Mouse (Mus musculus): ENCODE results near the gene Camsap3.

The Camsap3 gene

GRCm38 (mm10) chr8:3603439-3603838 lies 16.3 kb downstream of the Camsap3 start:
- DNase-seq, result no peak

DNA sequence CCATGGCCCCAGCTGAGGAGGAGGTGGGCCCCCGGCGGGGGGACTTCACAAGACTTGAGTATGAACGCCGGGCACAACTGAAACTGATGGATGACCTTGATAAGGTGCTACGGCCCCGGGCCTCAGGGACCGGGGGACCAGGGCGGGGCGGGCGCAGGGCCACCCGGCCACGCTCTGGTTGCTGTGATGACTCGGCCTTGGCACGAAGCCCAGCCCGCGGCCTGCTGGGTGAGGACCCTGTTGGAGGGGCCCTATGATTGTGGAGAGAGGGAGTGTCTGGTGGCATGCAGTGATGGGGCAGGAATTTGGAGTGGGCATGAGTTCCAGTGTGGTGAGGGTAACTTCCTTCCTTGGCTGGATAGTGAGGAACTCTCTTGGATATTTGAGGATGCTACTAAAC lies 19.5 kb downstream of the Camsap3 start:
- no peak for DNase-seq

DNA sequence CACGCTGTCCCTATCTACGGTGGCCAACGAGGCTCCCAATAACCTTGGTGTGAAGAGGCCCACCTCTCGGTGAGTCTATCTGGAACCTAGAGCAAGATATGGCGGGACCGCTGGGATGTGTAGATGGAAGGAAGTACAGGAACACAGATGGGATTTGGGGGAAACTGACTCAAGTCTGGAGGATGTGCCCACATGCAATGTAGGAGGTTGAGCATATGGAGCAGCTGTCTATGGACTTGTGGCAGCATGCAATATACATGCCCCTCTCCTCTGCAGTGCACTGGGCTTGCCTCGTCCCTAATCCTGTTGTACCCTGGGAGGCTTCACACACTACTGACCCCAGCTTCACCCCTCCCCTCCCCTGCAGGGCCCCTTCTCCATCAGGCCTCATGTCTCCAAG lies 20.7 kb downstream of the Camsap3 start:
- DNase-seq, result no peak

DNA sequence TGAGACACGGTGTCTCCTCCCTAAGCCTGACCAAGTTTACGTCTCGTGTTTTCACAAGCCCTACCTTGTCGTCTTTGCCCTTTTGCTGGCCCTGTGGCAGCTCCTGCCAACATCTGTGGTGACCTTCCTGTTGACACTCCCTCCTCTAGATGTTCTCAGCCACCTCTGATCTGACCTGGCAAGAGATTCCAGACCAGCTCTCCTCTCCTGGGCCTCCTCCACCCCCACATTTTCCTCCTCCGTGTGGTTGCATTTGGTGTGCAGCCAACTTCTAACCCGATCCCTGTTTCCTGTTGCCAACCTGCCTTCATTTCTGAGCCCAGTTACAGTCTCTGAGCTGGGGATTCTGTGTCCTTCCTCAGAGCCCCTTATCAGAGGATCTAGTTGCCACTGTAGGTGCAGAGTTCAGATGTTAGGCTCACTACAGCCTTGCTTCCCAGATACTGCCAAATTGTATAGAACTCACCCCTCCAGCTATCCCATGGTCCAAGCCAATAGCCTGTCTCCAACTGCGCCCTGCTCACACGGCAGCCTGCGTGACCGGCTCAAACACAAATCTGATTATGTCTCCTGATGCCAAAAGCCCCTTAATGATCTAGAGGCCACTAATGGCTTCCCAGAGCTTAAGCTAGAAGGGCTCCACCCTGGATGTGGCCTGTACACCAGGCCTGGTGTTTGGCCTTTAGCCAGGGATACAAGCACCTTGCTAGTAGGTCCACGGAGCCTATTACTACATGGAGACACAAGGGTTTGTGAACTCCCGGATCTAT lies 22.1 kb downstream of the Camsap3 start:
- no peak for DNase-seq

- DNase-seq, result no peak
Observed at GRCm38 (mm10) chr8:3609816-3610150, 22.7 kb downstream of the Camsap3 start.

- peak; percentile 98 for DNase-seq
Observed at GRCm38 (mm10) chr8:3621199-3621970, 34.3 kb downstream of the Camsap3 start, which contains the start of the genes Xab2 and Pet100. Gene Xab2 (minus strand): TSS chr8:3621316. Gene Pet100 (plus strand): TSS chr8:3621548.

DNA sequence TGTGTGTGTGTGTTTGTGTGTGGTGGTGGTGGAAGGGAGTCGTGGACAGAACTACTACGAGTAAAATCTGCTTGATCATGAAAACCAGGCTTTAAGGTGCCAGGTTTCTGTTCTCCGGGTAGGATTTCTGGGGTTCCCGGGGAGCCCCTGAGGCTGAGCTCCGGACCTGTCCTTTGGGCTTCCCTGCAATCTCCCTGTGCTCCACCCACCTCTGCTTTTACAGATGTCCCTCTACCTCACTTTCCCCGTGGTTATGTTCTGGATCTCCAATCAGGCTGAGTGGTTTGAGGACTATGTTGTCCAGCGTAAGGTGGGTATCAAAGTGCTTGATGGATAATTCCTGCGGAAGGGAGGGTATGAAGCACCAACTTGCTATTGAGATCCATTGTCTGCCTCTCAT lies 35.0 kb downstream of the Camsap3 start:
- no peak for DNase-seq

- no peak for DNase-seq
Observed at GRCm38 (mm10) chr8:3625445-3625844, 38.4 kb downstream of the Camsap3 start, which contains the start of gene Pcp2. Gene Pcp2 (minus strand): TSS chr8:3625545.

- no peak for DNase-seq
Observed at GRCm38 (mm10) chr8:3626971-3627370, 39.9 kb downstream of the Camsap3 start.

- no peak for DNase-seq
Observed at GRCm38 (mm10) chr8:3628014-3628413, 40.9 kb downstream of the Camsap3 start.

DNA sequence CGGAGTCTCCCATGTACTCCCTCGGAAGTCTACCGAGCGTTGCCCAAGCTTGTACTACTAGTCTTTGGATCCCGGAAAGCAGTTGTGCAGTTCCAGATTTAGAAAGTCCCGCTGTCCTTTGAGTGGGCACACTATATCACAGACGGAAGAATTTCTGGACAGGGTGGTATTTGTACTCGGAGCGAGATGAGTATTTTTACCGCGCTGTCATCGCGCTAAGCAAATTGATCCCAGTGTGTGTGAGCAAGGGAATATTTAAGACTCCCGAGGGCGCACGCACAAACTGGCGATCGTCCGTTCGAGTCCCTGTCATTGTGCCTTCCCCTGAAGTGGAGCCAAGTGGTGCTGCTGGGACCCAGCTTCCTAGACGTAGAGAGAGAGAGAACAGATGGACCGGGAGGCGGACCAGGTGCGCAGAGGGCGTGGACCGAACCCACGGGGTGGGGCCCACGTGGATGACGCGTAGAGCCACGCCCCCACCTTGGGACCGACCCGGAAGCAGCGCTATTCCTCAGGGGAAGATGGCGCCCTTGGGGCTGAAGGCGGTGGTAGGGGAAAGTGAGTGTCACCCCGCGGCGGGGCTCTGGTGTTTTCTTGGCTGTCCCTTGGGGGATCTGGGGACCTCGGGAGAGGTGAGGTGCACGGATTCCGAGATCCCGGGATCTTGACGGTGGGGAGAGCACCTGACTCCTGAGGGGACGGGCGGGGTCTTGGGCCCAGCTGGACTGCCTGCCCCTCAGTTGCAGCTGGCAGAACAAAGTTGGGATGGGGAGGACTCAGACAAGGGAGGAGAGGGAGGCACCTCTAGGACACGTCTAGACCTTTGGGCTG lies 43.8 kb downstream of the Camsap3 start, which contains the start of gene Stxbp2:
Stxbp2 (plus strand) TSS at position 309 of the 831 bp plus-strand sequence.
- DNase-seq, result peak; percentile 80

DNA sequence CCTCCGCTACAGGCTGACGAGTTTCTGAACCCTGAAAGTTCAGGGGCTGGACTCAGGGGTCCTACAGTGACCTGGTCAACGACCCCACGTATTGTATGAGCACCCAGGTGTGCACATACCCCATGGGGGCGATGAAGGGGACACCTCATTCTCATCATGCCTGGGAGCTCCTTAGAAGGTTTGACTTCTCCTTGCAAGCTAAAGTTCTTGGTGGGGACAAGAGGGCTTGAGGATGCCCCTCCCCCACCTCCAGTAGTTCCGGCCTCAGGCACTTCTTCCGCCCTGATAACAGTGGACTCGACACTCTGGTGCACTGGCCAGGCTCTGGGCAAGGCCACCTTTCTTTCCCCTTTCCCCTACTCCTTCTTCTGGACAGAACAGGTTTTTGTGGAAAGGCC lies 44.4 kb downstream of the Camsap3 start:
- no peak for DNase-seq

- DNase-seq, result no peak
Observed at GRCm38 (mm10) chr8:3645804-3646203, 58.7 kb downstream of the Camsap3 start.

GRCm38 (mm10) chr8:3646824-3647531 lies 59.9 kb downstream of the Camsap3 start:
- DNase-seq, result no peak

- DNase-seq, result no peak
Observed at GRCm38 (mm10) chr8:3647561-3647960, 60.5 kb downstream of the Camsap3 start.

- DNase-seq, result no peak
Observed at GRCm38 (mm10) chr8:3648268-3648667, 61.2 kb downstream of the Camsap3 start.

- DNase-seq, result no peak
Observed at GRCm38 (mm10) chr8:3648990-3649389, 61.9 kb downstream of the Camsap3 start.

GRCm38 (mm10) chr8:3652845-3653244 lies 65.8 kb downstream of the Camsap3 start:
- no peak for DNase-seq

DNA sequence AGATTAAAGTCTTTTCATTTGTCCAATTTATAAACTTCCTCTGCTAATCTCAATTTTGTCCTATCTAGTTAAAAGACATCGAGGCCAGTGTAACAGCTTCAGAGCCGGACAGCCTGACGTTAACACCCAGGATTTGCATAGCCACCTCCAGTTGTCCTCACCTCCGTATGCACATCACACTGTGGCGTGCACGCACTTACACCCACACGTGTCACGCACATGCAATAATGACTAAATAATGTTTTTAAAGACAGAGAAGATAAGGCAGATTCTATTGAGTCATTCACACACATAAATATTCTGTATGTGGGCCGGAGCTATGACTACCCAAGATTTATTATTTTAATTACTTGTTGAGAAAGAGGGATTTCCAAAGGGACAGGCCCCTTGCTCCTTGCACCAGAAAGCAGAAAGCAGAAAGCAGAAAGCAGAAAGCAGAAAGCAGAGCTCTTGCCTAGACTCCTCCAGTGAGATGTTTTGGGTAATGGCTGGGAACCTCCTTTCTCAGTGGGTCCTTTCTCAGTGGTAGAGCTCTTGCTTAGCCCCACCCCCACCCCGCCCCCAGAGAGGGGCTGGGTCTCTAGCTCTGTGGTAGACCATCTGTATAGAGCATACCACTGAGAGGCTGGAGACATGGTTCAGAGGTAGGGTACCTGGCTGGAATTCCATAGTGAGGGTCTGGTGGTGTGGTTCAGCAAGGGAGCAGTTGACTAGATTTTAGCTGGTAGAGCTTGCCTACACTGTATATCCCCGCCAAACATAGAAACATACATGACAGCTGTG lies 67.8 kb downstream of the Camsap3 start:
- DNase-seq, result no peak

DNA sequence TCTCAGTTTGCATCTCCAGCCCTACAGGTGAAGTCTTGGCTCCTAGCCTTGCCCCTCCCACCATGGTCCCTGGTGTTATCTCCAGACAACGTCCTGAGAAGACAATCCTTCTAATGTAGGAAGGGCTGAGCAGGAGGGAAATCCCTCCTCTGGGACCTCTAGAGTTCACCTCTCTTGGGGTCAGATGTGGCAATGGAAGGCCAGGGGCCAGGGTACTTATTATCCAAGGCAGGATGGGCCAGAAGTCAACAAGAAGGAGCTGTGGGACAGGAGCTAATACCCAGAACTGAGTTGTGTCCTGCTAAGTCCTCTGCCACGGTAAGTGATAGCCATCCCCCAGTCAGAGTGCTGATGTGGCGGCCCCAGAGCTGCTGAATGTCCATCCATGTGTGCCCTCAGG lies 68.4 kb downstream of the Camsap3 start, which contains the start of gene Retn:
Retn (plus strand) TSS at position 245 of the 400 bp plus-strand sequence.
- no peak for DNase-seq

- no peak for DNase-seq
Observed at GRCm38 (mm10) chr8:3656725-3657381, 69.8 kb downstream of the Camsap3 start.
